Mouse (Mus musculus): Measurements from ENCODE around the gene Bpifb5. TPM values are rescaled to one million over a fixed set of nuclear protein-coding genes. Genes with fewer than 3 reads are reported as not detected.

Bpifb5 gene
- polyA plus RNA-seq, 1 experiment from 2014 or later = not detected

DNA sequence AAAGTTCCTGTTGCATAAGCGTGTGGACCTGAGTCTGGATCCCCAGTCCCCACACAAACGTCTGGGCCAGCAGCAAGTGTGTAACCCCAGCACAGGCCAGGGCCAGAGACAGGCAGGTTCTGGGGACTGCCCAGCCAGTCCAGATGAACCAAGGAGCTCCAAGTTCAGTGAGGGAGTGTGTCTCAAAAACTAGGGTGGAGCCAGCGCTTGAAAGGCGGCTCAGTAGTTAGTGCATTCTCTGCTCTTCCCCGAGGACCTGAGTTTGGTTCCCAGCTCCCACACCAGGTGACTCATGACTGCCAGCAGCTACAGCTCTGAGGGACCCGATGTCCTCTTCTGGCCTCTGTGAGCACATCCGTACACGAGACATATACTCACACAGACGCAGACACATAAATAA lies 26.5 kb upstream of the Bpifb5 start:
- no peaks in the 10 kb centered on the region for H3K27me3 ChIP-seq
- H3K9me3 ChIP-seq = no peaks in the 10 kb centered on the region
- no peak overlapping the region for H3K27ac ChIP-seq
- WGBS = 89% methylated on average over 9 of the region's 9 CpGs
- H3K4me2 ChIP-seq = no peak overlapping the region
- no peaks in the 10 kb centered on the region for H3K36me3 ChIP-seq
- H3K9ac ChIP-seq (replicated peaks) = no peak overlapping the region
- no peak overlapping the region for H3K4me3 ChIP-seq (replicated peaks)
- ATAC-seq (ENCODE audit: insufficient number of reproducible peaks, insufficient read depth, low FRiP score, low TSS enrichment, low read depth) = no peak
- H3K4me1 ChIP-seq (replicated peaks) = no peaks in the 10 kb centered on the region

DNA sequence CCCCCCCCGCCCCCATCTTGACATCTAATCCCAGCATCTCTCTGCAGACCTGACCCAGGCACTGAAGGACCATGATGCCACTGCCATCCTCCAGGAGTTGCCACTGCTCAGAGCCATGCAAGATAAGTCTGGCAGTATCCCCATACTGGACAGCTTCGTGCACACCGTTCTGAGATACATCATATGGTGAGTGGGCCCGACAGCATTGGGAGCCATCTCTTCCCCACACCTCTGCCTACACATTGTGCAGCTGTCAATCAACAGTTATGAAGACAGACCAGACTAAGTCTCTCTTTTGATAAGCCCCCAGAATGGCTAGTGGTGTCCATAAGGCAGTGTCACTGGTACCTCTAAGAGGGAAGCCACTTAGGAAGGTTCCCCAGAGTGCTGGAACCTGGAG lies 18.9 kb upstream of the Bpifb5 start:
- no peak overlapping the region for H3K27ac ChIP-seq
- ATAC-seq (ENCODE audit: insufficient number of reproducible peaks, insufficient read depth, low FRiP score, low TSS enrichment, low read depth) = no peak

DNA sequence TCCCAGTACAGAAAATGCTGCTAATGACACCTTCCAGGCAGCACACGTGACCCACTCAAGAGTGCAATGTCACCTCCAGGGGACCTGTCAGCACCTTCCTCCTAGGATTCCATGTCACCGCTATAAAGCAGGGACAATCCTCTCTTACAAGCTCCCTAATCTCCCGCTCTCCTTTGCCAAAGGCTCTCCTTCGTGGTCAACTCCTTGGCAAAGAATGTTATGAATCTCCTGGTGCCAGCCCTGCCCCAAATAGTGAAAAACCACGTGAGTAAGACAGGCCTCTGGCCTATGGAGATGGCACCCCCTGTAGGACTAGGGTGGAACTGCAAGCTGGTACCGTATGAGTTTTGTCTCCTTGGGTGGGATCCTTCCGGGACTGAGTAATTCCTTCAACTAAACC lies 16.6 kb upstream of the Bpifb5 start:
- no peaks in the 10 kb centered on the region for H3K4me1 ChIP-seq (replicated peaks)
- no peak for ATAC-seq (ENCODE audit: insufficient number of reproducible peaks, insufficient read depth, low FRiP score, low TSS enrichment, low read depth)

More for the DNA sequence above, 18.9 kb upstream of the Bpifb5 start:
- Histone ChIP-seq H3K27me3 (no peaks in the 10 kb centered on the region), H3K36me3 (no peaks in the 10 kb centered on the region), H3K4me3 (replicated peaks) (no peak overlapping the region), H3K9ac (replicated peaks) (no peak overlapping the region), H3K9me3 (no peaks in the 10 kb centered on the region), H3K4me2 (no peak overlapping the region), H3K4me1 (replicated peaks) (no peaks in the 10 kb centered on the region)
- 94% methylated on average over 4 of the region's 4 CpGs for WGBS

DNA sequence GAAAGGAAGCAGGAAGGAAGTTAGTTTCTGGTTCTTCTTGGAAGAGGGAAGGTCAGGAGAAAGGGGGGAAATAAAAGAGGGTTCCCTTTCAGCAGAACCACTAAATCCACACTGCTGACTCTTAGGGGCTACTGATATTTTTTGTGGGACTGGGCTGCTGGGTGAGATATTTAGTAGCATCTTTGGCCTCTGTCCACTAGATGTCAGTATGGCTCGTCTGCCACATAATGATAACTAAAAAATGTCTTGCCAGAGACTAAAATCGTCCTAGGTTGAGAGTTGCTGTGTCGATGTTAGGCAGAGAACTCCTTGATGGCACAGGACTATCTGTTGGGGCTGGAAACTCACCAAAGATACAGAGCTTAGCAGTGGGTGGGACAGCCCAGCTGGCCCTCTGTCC lies 14.4 kb upstream of the Bpifb5 start:
- no peak overlapping the region for H3K27ac ChIP-seq
- no peak overlapping the region for H3K9ac ChIP-seq (replicated peaks)
- 24% methylated on average over 3 of the region's 3 CpGs for WGBS
- no peaks in the 10 kb centered on the region for H3K36me3 ChIP-seq
- no peak overlapping the region for H3K4me2 ChIP-seq
- H3K27me3 ChIP-seq = no peaks in the 10 kb centered on the region
- no peaks in the 10 kb centered on the region for H3K4me1 ChIP-seq (replicated peaks)
- H3K4me3 ChIP-seq (replicated peaks) = no peak overlapping the region
- ATAC-seq (ENCODE audit: insufficient number of reproducible peaks, insufficient read depth, low FRiP score, low TSS enrichment, low read depth) = no peak
- H3K9me3 ChIP-seq = no peaks in the 10 kb centered on the region

More for the DNA sequence above, 16.6 kb upstream of the Bpifb5 start:
- no peaks in the 10 kb centered on the region for H3K9me3 ChIP-seq
- no peaks in the 10 kb centered on the region for H3K27me3 ChIP-seq
- H3K4me2 ChIP-seq = no peak overlapping the region
- no peaks in the 10 kb centered on the region for H3K36me3 ChIP-seq
- 61% methylated on average over 7 of the region's 7 CpGs for WGBS
- no peak overlapping the region for H3K4me3 ChIP-seq (replicated peaks)
- H3K27ac ChIP-seq = no peak overlapping the region
- no peak overlapping the region for H3K9ac ChIP-seq (replicated peaks)

DNA sequence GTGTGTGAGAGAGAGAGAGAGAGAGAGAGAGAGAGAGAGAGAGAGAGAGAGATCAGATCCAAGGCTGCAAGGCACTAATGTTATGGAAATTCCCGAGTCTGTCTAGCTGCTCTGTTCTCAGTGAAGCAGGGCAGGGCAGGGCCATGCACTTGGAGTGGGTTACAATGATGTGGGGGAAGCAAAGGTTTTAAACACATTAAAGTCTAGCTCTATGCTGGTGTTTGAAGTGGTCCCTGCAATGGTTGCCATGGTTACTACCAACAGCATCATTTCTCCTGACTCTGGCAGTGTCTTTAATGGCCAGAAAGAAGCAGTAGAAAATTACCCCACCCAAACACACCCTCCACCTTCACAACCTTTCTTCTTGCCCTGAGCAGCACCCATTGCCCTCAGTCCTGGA lies 12.4 kb upstream of the Bpifb5 start:
- Histone ChIP-seq H3K9me3 (no peaks in the 10 kb centered on the region), H3K4me2 (no peak overlapping the region), H3K4me1 (replicated peaks) (no peaks in the 10 kb centered on the region), H3K9ac (replicated peaks) (no peak overlapping the region), H3K36me3 (no peaks in the 10 kb centered on the region), H3K27me3 (no peaks in the 10 kb centered on the region), H3K27ac (no peak overlapping the region), H3K4me3 (replicated peaks) (no peak overlapping the region)
- no peak for ATAC-seq (ENCODE audit: insufficient number of reproducible peaks, insufficient read depth, low FRiP score, low TSS enrichment, low read depth)
- 55% methylated on average over 1 of the region's 1 CpGs for WGBS

DNA sequence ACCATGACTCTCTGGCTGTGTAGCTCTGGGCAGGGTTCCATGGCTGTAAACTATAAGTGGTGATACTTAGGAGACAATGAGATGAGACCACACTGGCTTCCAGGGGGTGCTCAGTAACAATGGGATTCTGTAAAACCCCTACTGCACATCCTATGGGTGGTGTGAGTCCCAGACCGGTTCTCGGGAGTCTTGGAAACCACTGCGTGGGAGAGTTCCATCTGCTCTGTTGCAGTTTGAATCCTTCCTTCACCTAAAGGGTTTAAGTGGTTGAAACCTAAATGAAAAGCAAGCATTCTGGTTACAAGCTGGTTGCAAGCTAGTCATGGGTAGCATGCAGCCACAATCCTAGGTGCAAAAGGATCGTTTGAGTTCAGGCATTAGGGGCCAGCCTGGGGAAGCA lies 11.7 kb upstream of the Bpifb5 start:
- no peak overlapping the region for H3K4me3 ChIP-seq (replicated peaks)
- ATAC-seq (ENCODE audit: insufficient number of reproducible peaks, insufficient read depth, low FRiP score, low TSS enrichment, low read depth) = no peak
- H3K27me3 ChIP-seq = no peaks in the 10 kb centered on the region
- no peaks in the 10 kb centered on the region for H3K4me1 ChIP-seq (replicated peaks)
- no peaks in the 10 kb centered on the region for H3K36me3 ChIP-seq
- H3K4me2 ChIP-seq = no peak overlapping the region
- H3K9me3 ChIP-seq = no peaks in the 10 kb centered on the region
- whole genome bisulfite sequencing = 86% methylated on average over 4 of the region's 4 CpGs
- no peak overlapping the region for H3K27ac ChIP-seq
- no peak overlapping the region for H3K9ac ChIP-seq (replicated peaks)

DNA sequence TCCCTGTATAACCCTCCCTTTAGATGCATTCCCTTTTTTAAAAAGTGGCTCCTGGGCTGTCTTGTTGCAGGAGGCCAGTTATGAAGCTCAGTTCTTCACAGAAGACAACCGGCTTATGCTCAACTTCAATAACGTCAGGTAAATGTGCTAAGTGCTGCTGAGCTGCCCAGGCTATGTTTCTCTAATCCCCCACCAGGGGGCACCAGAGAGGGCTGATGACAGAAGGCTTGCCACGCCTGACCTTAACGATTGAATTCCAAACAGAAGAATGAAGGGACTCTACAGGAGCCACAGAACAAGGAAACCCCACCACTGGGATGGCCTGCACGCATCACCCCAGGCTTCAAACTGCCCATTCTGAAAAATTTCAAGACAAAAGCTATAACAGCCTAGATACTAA lies 8.4 kb upstream of the Bpifb5 start:
- no peak overlapping the region for H3K4me2 ChIP-seq
- no peaks in the 10 kb centered on the region for H3K4me1 ChIP-seq (replicated peaks)
- no peak for ATAC-seq (ENCODE audit: insufficient number of reproducible peaks, insufficient read depth, low FRiP score, low TSS enrichment, low read depth)
- H3K27ac ChIP-seq = no peak overlapping the region
- H3K27me3 ChIP-seq = no peaks in the 10 kb centered on the region
- no peaks in the 10 kb centered on the region for H3K36me3 ChIP-seq
- 16% methylated on average over 5 of the region's 5 CpGs for WGBS
- H3K9me3 ChIP-seq = no peaks in the 10 kb centered on the region
- no peak overlapping the region for H3K9ac ChIP-seq (replicated peaks)
- H3K4me3 ChIP-seq (replicated peaks) = no peak overlapping the region

DNA sequence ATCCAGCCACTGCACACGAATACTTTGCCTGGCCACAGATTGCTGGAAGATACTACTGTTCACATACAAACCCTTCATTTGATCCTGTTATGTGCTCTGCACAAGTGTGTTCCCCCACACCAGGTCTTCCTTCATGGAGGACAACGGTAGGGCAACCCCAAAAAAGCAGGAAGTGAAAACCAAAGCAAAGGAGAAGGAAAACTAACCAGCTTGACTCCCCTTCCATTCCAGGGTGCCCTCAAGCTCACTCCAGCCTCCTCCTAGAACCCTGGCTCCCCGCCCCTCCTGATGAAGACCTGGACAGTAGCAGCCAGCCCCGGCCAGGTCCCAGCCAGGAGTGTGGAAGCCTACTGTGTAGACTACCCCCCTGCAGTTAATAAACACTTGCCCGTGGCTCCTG lies 3.6 kb upstream of the Bpifb5 start:
- Histone ChIP-seq H3K4me1 (replicated peaks) (peaks cover 18% of the 10 kb centered on the region), H3K4me2 (no peak overlapping the region), H3K27ac (no peak overlapping the region), H3K9me3 (no peaks in the 10 kb centered on the region), H3K4me3 (replicated peaks) (no peak overlapping the region), H3K9ac (replicated peaks) (no peak overlapping the region), H3K27me3 (no peaks in the 10 kb centered on the region), H3K36me3 (no peaks in the 10 kb centered on the region)
- ATAC-seq (ENCODE audit: insufficient number of reproducible peaks, insufficient read depth, low FRiP score, low TSS enrichment, low read depth) = no peak
- 73% methylated on average over 5 of the region's 5 CpGs for WGBS

DNA sequence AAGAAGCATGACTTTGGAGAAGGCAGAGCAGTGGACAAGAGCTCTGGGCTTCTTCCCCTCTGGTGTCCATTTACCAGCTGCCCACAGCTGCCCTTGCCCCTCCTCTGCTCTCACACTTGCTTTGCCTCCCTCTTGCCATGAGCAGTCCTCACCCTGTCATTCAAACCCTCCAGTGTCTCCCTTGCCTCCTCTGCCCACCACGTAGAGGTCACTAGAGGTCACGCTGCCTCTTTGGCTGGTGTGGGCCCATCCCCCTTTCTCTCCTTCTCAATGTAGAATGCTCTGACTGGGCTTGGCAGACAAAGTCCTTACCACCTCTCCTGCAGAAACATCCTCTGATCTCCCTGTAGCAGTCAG lies 353 bp downstream of the Bpifb5 start:
- H3K36me3 ChIP-seq = no peaks in the 10 kb centered on the region
- 9% methylated on average over 2 of the region's 2 CpGs for WGBS

DNA sequence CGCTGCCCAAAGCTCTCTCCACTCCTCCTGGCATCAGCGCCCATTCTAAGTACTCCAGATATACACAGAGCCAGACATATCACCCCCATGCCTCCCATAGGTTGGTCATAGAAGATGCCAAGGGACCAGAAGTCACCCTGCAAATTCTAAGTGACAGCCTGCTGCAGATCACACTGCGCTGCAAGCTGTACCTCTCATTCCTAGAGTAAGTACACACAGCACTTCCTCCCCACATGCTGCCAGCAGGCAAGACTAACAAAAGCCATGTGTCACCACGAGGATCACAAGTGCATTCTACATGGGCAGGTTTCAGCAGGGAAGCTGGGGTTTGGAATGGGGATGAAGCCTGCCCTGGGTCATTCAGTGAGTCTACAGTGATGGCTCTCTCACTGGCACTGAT lies 3.4 kb downstream of the Bpifb5 start:
- Histone ChIP-seq H3K27ac (no peak overlapping the region), H3K9me3 (no peaks in the 10 kb centered on the region), H3K36me3 (no peaks in the 10 kb centered on the region), H3K9ac (replicated peaks) (no peak overlapping the region), H3K27me3 (no peaks in the 10 kb centered on the region), H3K4me2 (no peak overlapping the region), H3K4me3 (replicated peaks) (no peak overlapping the region), H3K4me1 (replicated peaks) (peaks cover 28% of the 10 kb centered on the region)
- no peak for ATAC-seq (ENCODE audit: insufficient number of reproducible peaks, insufficient read depth, low FRiP score, low TSS enrichment, low read depth)
- 63% methylated on average over 4 of the region's 4 CpGs for whole genome bisulfite sequencing

More for the DNA sequence above, 353 bp downstream of the Bpifb5 start:
- no peaks in the 10 kb centered on the region for H3K9me3 ChIP-seq
- no peaks in the 10 kb centered on the region for H3K27me3 ChIP-seq
- peaks cover 28% of the 10 kb centered on the region for H3K4me1 ChIP-seq (replicated peaks)
- peak overlapping the region; percentile 36; the same call in 1 of the 2 replicates for H3K4me2 ChIP-seq
- no peak overlapping the region for H3K27ac ChIP-seq
- ATAC-seq (ENCODE audit: insufficient number of reproducible peaks, insufficient read depth, low FRiP score, low TSS enrichment, low read depth) = no peak
- no peak overlapping the region for H3K4me3 ChIP-seq (replicated peaks)
- H3K9ac ChIP-seq (replicated peaks) = no peak overlapping the region

DNA sequence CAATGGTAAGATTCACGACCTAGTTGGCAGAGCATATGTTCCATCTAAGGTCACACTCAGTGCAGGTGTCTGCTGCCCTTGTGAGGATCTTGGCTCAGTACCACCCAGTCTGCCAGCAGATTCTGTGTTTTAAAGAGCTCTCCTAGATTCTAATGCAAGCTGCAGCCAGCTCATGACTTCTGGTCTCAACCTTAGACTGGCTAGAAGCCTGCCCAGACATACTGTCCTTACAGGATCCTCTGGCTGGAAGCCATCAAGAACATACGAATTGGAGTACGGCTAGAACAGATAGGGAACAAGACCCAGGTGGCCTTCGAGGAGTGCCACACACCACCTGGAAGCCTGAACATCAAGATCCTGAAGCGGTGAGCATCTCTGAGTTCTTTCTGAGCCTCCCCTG lies 4.3 kb downstream of the Bpifb5 start:
- H3K27me3 ChIP-seq = no peaks in the 10 kb centered on the region
- ATAC-seq (ENCODE audit: insufficient number of reproducible peaks, insufficient read depth, low FRiP score, low TSS enrichment, low read depth) = no peak
- 74% methylated on average over 5 of the region's 5 CpGs for WGBS

DNA sequence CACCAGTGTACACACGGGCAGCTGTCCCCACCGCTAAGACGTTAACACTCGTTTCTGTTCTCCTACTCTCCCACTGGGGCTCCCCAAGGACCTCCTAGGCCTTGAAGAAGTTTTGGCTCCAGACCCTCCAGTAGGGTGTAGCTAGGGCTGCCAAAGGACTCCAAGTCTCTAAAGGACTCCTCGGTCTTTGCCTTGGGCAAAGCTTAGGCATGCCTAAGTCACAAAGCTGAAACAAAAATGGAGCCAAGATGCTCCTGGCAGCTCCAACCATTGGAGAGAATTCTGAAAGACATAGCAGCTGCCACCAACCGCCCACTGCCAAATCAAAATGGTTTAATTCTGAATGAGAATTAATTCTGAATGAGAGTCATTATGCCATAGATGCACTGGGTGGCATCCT lies 9.9 kb downstream of the Bpifb5 start:
- Histone ChIP-seq H3K9me3 (no peaks in the 10 kb centered on the region), H3K4me3 (replicated peaks) (no peak overlapping the region), H3K4me2 (no peak overlapping the region), H3K9ac (replicated peaks) (no peak overlapping the region), H3K27ac (no peak overlapping the region), H3K36me3 (no peaks in the 10 kb centered on the region), H3K4me1 (replicated peaks) (no peaks in the 10 kb centered on the region), H3K27me3 (no peaks in the 10 kb centered on the region)
- ATAC-seq (ENCODE audit: insufficient number of reproducible peaks, insufficient read depth, low FRiP score, low TSS enrichment, low read depth) = no peak
- 92% methylated on average over 6 of the region's 6 CpGs for WGBS

More for the DNA sequence above, 4.3 kb downstream of the Bpifb5 start:
- Histone ChIP-seq H3K9ac (replicated peaks) (no peak overlapping the region), H3K36me3 (no peaks in the 10 kb centered on the region), H3K9me3 (no peaks in the 10 kb centered on the region), H3K4me2 (no peak overlapping the region), H3K4me1 (replicated peaks) (peaks cover 24% of the 10 kb centered on the region), H3K27ac (no peak overlapping the region), H3K4me3 (replicated peaks) (no peak overlapping the region)

Measured in limb, embryonic 12.5 days (tissue).